Mouse (Mus musculus) brain, adult 2 months (tissue): ENCODE measurements at regions not wholly inside any gene's neighbourhood (a gene's known extent, or its start where the extent isn't known, plus 50 kb on each side); places are given as distances from the start of the nearest gene placed in this dataset.

ENCODE experiments used
- DNase-seq: peaks from one replicate; pipeline ENCODE4 v3.0.0; 2011; ENCODE audit warnings: low read depth, low spot score

- peak; percentile 67 for DNase-seq
Observed at GRCm38 (mm10) chr11:114176671-114177212, 109.9 kb upstream of the Sdk2 start.

GRCm38 (mm10) chr11:114175437-114176131, 108.7 kb upstream of the Sdk2 start:
- DNase-seq = peak; percentile 97

GRCm38 (mm10) chr11:114174871-114175270, 108.0 kb upstream of the Sdk2 start:
- DNase-seq = no peak

GRCm38 (mm10) chr11:114168231-114168661, 101.4 kb upstream of the Sdk2 start:
- no peak for DNase-seq

GRCm38 (mm10) chr11:114165656-114166362, 99.0 kb upstream of the Sdk2 start:
- DNase-seq = no peak

- DNase-seq = peak; percentile 83
Observed at GRCm38 (mm10) chr11:114152716-114153115, 85.9 kb upstream of the Sdk2 start.

GRCm38 (mm10) chr11:114146334-114146733, 79.5 kb upstream of the Sdk2 start:
- DNase-seq = no peak

- DNase-seq = no peak
Observed at GRCm38 (mm10) chr11:114129270-114129669, 62.4 kb upstream of the Sdk2 start.

- no peak for DNase-seq
Observed at GRCm38 (mm10) chr11:114128841-114129240, 62.0 kb upstream of the Sdk2 start.

GRCm38 (mm10) chr11:114127426-114127825, 60.6 kb upstream of the Sdk2 start:
- DNase-seq = no peak

GRCm38 (mm10) chr11:114122175-114122574, 55.3 kb upstream of the Sdk2 start:
- peak; percentile 27 for DNase-seq

GRCm38 (mm10) chr11:114119135-114119534, 52.3 kb upstream of the Sdk2 start:
- DNase-seq = no peak
